Mouse (Mus musculus) forebrain, embryonic 15.5 days (tissue): Measurements from ENCODE around the gene Zmym5. TPM values are rescaled to one million over a fixed set of nuclear protein-coding genes. Genes with fewer than 3 reads are reported as not detected.
"Not testable (repeated sequence)": the region's sequence is repeated elsewhere in the genome, so short reads cannot be mapped to it uniquely, and the experiment has no call there.

Experiments used
- ATAC-seq: fragments of 200-750 bp; cut with Nextera tagmentation; replicated peaks from 2 replicates; pipeline ENCODE4 v1.8.0; 2017; ENCODE audit warnings: mild to moderate bottlenecking, moderate TSS enrichment, moderate library complexity
- H3K27ac ChIP-seq: fragments of 300-500 bp; sonication (generic); replicated peaks from 2 replicates; pipeline ENCODE4 v1.5.1; 2015; ENCODE audit warnings: mild to moderate bottlenecking, inconsistent platforms
- H3K27me3 ChIP-seq: fragments of 300-500 bp; sonication (generic); 2 replicates; pipeline ENCODE4 v1.6.1; 2015; ENCODE audit warnings: inconsistent platforms
- H3K36me3 ChIP-seq: fragments of 300-500 bp; sonication (generic); 2 replicates; pipeline ENCODE4 v1.6.1; 2015; ENCODE audit warnings: mild to moderate bottlenecking, inconsistent platforms
- H3K4me1 ChIP-seq: fragments of 300-500 bp; sonication (generic); 2 replicates; pipeline ENCODE4 v1.6.1; 2015; ENCODE audit warnings: inconsistent platforms
- H3K4me2 ChIP-seq: fragments of 300-500 bp; sonication (generic); replicated peaks from 2 replicates; pipeline ENCODE4 v1.6.1; 2015; ENCODE audit warnings: mild to moderate bottlenecking, inconsistent platforms
- H3K4me3 ChIP-seq: fragments of 300-500 bp; sonication (generic); 2 replicates; pipeline ENCODE4 v1.5.1; 2015; ENCODE audit warnings: mild to moderate bottlenecking, inconsistent platforms
- H3K9ac ChIP-seq: fragments of 300-500 bp; sonication (generic); replicated peaks from 2 replicates; pipeline ENCODE4 v1.6.1; 2015; ENCODE audit warnings: mild to moderate bottlenecking, inconsistent platforms
- H3K9me3 ChIP-seq: fragments of 300-500 bp; sonication (generic); 2 replicates; pipeline ENCODE4 v1.6.1; 2016; ENCODE audit warnings: inconsistent platforms
- WGBS: fragments of 180-500 bp; shearing (Covaris S2); methylation state at CpG from one replicate; pipeline ENCODE4 v1.1.7; 2015; ENCODE audit warnings: mixed read lengths; 5-methylcytosine and 5-hydroxymethylcytosine counted together
- polyA plus RNA-seq: library from polyadenylated mRNA; unstranded; fragments of >200 nt; fragmentation: Nextera tagmentation; extraction: Ambion mirVana; gene quantifications from 2 replicates; pipeline ENCODE4 v1.2.1, GENCODE M21; 2015

Zmym5 gene
- polyA plus RNA-seq, 1 experiment from 2014 or later, result 33.5 TPM

DNA sequence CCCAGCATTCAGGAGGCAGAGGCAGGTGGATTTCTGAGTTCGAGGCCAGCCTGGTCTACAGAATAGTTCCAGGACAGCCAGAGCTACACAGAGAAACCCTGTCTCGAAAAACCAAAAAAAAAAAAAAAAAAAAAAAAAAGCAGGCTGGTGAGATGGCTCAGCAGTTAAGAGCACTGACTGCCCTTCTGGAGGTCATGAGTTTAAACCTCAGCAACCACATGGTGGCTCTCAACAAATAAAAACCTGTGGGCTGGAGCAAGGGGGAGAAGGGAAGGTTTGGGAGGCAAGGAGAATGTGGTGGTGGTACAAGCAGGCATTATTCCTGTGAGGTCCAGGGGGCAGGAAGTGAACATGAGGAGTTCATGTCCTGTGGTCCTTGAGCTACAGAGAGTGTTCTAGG lies 45.1 kb downstream of the Zmym5 start:
- 96% methylated on average over 2 of the region's 2 CpGs for WGBS
- H3K36me3 ChIP-seq, result peaks cover 29% of the 10 kb centered on the region

DNA sequence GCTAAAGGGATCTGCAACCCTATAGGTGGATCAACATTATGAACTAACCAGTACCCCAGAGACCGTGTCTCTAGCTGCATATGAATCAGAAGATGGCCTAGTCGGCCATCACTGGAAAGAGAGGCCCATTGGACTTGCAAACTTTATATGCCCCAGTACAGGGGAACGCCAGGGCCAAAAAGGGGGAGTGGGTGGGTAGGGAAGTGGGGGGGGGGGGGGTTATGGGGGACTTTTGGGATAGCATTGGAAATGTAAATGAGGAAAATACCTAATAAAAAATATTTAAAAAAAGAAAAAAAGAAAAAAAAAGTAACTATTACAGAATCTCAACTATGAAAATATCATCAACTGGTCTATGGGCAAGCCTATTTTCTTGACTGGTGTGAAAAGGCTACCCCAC lies 46.4 kb downstream of the Zmym5 start:
- H3K9me3 ChIP-seq, H3K27ac ChIP-seq, H3K27me3 ChIP-seq, ATAC-seq, H3K4me3 ChIP-seq, H3K4me2 ChIP-seq, H3K4me1 ChIP-seq, H3K9ac ChIP-seq: not testable (repeated sequence)
- H3K36me3 ChIP-seq, result peaks cover 37% of the 10 kb centered on the region
- WGBS, result 91% methylated on average over 3 of the region's 3 CpGs

More for the DNA sequence above, 45.1 kb downstream of the Zmym5 start:
- not testable (repeated sequence) for H3K4me2 ChIP-seq, ATAC-seq, H3K4me3 ChIP-seq, H3K4me1 ChIP-seq, H3K27ac ChIP-seq, H3K9me3 ChIP-seq, H3K27me3 ChIP-seq, H3K9ac ChIP-seq

DNA sequence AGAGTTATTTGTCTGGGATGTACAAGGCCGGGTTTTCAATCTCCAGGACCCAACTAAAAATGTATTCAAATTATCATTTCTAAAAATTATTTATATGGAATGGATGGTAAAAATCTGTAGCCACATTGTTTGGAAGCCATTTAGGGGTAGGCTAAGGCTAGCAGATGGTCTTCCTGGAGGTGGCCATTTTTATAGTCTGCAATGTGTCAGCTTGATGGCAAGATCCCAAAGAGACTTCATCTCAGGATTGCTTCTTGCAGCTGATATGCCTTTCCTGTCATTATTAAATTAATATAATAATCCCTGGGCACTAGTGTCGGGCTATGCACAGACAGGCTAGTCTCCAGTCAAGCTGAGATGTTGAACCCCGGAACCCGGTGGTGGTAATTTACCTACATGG lies 60.2 kb downstream of the Zmym5 start:
- H3K4me3 ChIP-seq, result no peak overlapping the region
- no peaks in the 10 kb centered on the region for H3K4me1 ChIP-seq
- no peak overlapping the region for H3K27ac ChIP-seq
- H3K36me3 ChIP-seq, result peaks cover 44% of the 10 kb centered on the region
- H3K9me3 ChIP-seq, result no peaks in the 10 kb centered on the region
- H3K4me2 ChIP-seq, result no peak overlapping the region
- ATAC-seq, result no peak
- no peak overlapping the region for H3K9ac ChIP-seq
- WGBS, result 87% methylated on average over 4 of the region's 4 CpGs
- no peaks in the 10 kb centered on the region for H3K27me3 ChIP-seq

Other genes starting within 250 kb of the Zmym5 start
- 13.4 and 15.3 TPM in 2 replicates for gene Cenpj, start 236.3 kb downstream of the Zmym5 start, polyA plus RNA-seq
- gene Parp4, start 236.1 kb downstream of the Zmym5 start, polyA plus RNA-seq, result 0.59 and 0.61 TPM in 2 replicates
- gene Mphosph8, start 143.5 kb downstream of the Zmym5 start, polyA plus RNA-seq, result 38.4 and 40.5 TPM in 2 replicates
- 37.5 and 44.7 TPM in 2 replicates for gene Pspc1, start 33.4 kb downstream of the Zmym5 start, polyA plus RNA-seq
- gene Zmym2, start 74.9 kb upstream of the Zmym5 start, polyA plus RNA-seq, result 70.8 and 74.7 TPM in 2 replicates
- gene Gja3, start 246.4 kb upstream of the Zmym5 start, polyA plus RNA-seq, result 0.08 and 0.17 TPM in 2 replicates